Mouse (Mus musculus) forebrain, embryonic 10.5 days (tissue): ENCODE results near the gene Glo1. TPM values are rescaled to one million over a fixed set of nuclear protein-coding genes. Genes with fewer than 3 reads are reported as not detected.
"Not testable (repeated sequence)": the region's sequence is repeated elsewhere in the genome, so short reads cannot be mapped to it uniquely, and the experiment has no call there.

ENCODE experiments used
- DNase-seq: peaks from one replicate; pipeline ENCODE4 v3.0.0-alpha.2; 2017; ENCODE audit warnings: low spot score; ENCODE audit errors: extremely low spot score
- H3K27ac ChIP-seq: fragments of 300-500 bp; sonication (generic); 2 replicates; pipeline ENCODE4 v1.5.1; 2016; ENCODE audit warnings: mild to moderate bottlenecking
- H3K27me3 ChIP-seq: fragments of 300-500 bp; sonication (generic); 2 replicates; pipeline ENCODE4 v1.6.1; 2016; ENCODE audit warnings: mild to moderate bottlenecking; ENCODE audit not compliant: poor library complexity, severe bottlenecking
- H3K36me3 ChIP-seq: fragments of 300-500 bp; sonication (generic); replicated peaks from 2 replicates; pipeline ENCODE4 v1.6.1; 2016; ENCODE audit warnings: mild to moderate bottlenecking, moderate library complexity
- H3K4me1 ChIP-seq: fragments of 300-500 bp; sonication (generic); 2 replicates; pipeline ENCODE4 v1.6.1; 2016
- H3K4me3 ChIP-seq: fragments of 300-500 bp; sonication (generic); 2 replicates; pipeline ENCODE4 v1.5.1; 2016; ENCODE audit warnings: mild to moderate bottlenecking, moderate library complexity
- H3K9me3 ChIP-seq: fragments of 300-500 bp; sonication (generic); 2 replicates; pipeline ENCODE4 v1.6.1; 2016; ENCODE audit warnings: mild to moderate bottlenecking, moderate library complexity
- WGBS: fragments of 180-500 bp; shearing (Covaris S2); methylation state at CpG from one replicate; pipeline ENCODE4 v1.1.7; 2016; 5-methylcytosine and 5-hydroxymethylcytosine counted together
- polyA plus RNA-seq: library from polyadenylated mRNA; unstranded; fragments of >200 nt; fragmentation: Nextera tagmentation; extraction: Ambion mirVana; gene quantifications from 2 replicates; pipeline ENCODE4 v1.2.1, GENCODE M21; 2016

Gene Glo1
- polyA plus RNA-seq, 1 experiment from 2014 or later = 258 TPM

GRCm38 (mm10) chr17:30637714-30638113, 11.0 kb upstream of the Glo1 start:
- no peak for DNase-seq
- H3K9me3 ChIP-seq = no peaks in the 10 kb centered on the region
- H3K4me3 ChIP-seq = no peak overlapping the region
- H3K4me1 ChIP-seq = peaks cover 22% of the 10 kb centered on the region
- peaks cover 10% of the 10 kb centered on the region; the same call in 1 of the 2 replicates for H3K27me3 ChIP-seq
- no peaks in the 10 kb centered on the region for H3K36me3 ChIP-seq
- WGBS = 79% methylated on average over 1 of the region's 1 CpGs
- H3K27ac ChIP-seq = no peak overlapping the region

DNA sequence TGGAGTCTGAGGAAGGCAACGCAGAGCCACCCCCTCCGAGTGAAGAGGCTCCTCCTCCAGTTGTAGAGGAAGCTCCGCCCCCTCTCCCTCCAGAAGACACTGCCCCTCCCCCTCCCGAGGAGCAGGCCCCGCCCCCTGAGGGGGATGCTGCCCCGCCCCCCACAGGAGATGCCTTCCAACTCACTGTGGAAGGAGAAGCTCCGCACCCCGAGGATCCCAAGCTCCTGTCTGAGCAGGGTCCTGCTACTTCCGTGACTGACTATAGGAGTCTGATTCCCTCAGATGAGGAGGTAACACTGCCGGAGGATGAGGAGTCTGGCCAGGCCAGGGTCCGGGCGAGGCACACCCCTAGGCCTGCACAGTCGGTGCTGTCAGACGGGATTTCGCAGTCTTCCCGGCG, 8.7 kb upstream of the Glo1 start:
- 18% methylated on average over 17 of the region's 17 CpGs for WGBS
- H3K4me1 ChIP-seq = peaks cover 22% of the 10 kb centered on the region
- H3K27ac ChIP-seq = peak overlapping the region; percentile 58; the same call in 1 of the 2 replicates
- H3K4me3 ChIP-seq = peak overlapping the region; percentile 37
- H3K36me3 ChIP-seq = no peaks in the 10 kb centered on the region
- no peaks in the 10 kb centered on the region for H3K9me3 ChIP-seq
- DNase-seq = peak; percentile 36
- H3K27me3 ChIP-seq = peaks cover 10% of the 10 kb centered on the region; the same call in 1 of the 2 replicates

- H3K4me3 ChIP-seq, H3K27ac ChIP-seq, H3K27me3 ChIP-seq, H3K36me3 ChIP-seq, H3K9me3 ChIP-seq, DNase-seq, H3K4me1 ChIP-seq: not testable (repeated sequence)
- no CpG with 5 or more reads among the region's 20 CpGs for WGBS
Observed at GRCm38 (mm10) chr17:30624132-30624531, 2.5 kb downstream of the Glo1 start, which contains the start of gene Dnah8. Dnah8 (plus strand) TSS chr17:30624354.

- Histone ChIP-seq H3K36me3 (no peaks in the 10 kb centered on the region), H3K9me3 (no peaks in the 10 kb centered on the region), H3K27me3 (no peaks in the 10 kb centered on the region), H3K4me3 (no peak overlapping the region), H3K4me1 (no peaks in the 10 kb centered on the region), H3K27ac (no peak overlapping the region)
- WGBS = 84% methylated on average over 3 of the region's 3 CpGs
- DNase-seq = no peak
Observed at GRCm38 (mm10) chr17:30623200-30623599, 3.5 kb downstream of the Glo1 start.

DNA sequence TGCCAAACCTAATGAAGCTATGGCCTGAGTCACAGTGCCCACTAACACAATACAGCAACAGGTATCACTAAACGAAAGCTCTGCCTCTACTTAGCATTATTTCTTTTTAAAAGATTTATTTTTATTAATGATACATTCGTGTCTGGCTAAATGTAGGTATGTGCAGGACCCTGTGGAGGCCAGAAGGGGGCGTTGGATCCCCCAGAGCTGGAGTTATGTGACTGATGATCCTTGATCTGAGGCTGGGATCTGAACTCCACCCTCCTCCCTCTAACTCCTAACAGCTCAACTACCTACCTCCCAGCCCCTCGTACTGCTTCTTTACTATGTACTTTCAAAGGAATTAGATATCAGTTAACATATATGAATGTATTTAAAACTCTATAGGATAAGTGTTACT, 5.2 kb downstream of the Glo1 start:
- Histone ChIP-seq H3K27me3 (no peaks in the 10 kb centered on the region), H3K27ac (no peak overlapping the region), H3K4me3 (no peak overlapping the region), H3K4me1 (no peaks in the 10 kb centered on the region), H3K36me3 (no peaks in the 10 kb centered on the region), H3K9me3 (no peaks in the 10 kb centered on the region)
- DNase-seq = no peak
- WGBS = 72% methylated on average over 4 of the region's 4 CpGs

DNA sequence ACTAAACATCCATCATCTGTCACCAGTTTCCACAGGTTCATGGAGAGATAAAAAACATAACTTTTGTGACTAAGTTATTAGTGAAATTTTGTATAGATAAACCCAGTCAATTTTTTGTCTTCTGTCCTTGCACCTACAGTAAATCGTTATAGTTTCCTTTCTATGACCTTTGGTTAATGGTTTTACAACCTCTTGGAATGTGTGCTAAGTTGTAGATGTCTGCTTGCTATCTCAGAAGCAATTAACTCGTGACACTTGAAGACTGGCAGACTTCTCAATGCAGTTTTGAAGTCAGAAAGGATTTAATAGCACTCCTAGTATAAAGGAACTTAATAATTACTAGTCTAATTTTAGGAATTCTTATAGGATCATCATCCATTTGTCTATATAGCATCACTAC, 6.1 kb downstream of the Glo1 start:
- no peak overlapping the region for H3K27ac ChIP-seq
- no peaks in the 10 kb centered on the region for H3K36me3 ChIP-seq
- H3K27me3 ChIP-seq = no peaks in the 10 kb centered on the region
- no peak overlapping the region for H3K4me3 ChIP-seq
- H3K9me3 ChIP-seq = no peaks in the 10 kb centered on the region
- WGBS = 77% methylated on average over 2 of the region's 2 CpGs
- no peaks in the 10 kb centered on the region for H3K4me1 ChIP-seq
- DNase-seq = no peak

DNA sequence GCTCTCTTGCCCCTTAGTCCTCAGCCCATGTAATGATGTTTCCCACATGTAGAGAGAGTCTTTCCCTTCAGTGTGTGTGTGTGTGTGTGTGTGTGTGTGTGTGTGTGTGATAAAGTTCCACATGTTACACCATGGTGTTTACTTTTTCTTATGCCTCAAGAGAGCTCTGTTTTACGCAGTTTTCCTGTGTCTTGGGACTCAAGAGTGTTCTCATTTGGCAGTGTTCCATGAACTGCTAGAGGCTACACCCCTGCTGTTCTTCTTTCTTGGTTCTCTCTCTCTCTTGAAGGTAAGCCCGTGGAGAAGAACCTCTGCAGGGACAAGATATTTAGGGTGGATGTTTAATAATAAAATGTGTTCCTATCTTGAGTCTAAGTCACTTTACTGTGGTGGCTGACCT, 7.5 kb downstream of the Glo1 start:
- Histone ChIP-seq H3K36me3 (no peaks in the 10 kb centered on the region), H3K9me3 (no peaks in the 10 kb centered on the region), H3K4me1 (no peaks in the 10 kb centered on the region), H3K4me3 (no peak overlapping the region), H3K27me3 (no peaks in the 10 kb centered on the region), H3K27ac (no peak overlapping the region)
- 68% methylated on average over 2 of the region's 2 CpGs for WGBS
- DNase-seq = no peak

DNA sequence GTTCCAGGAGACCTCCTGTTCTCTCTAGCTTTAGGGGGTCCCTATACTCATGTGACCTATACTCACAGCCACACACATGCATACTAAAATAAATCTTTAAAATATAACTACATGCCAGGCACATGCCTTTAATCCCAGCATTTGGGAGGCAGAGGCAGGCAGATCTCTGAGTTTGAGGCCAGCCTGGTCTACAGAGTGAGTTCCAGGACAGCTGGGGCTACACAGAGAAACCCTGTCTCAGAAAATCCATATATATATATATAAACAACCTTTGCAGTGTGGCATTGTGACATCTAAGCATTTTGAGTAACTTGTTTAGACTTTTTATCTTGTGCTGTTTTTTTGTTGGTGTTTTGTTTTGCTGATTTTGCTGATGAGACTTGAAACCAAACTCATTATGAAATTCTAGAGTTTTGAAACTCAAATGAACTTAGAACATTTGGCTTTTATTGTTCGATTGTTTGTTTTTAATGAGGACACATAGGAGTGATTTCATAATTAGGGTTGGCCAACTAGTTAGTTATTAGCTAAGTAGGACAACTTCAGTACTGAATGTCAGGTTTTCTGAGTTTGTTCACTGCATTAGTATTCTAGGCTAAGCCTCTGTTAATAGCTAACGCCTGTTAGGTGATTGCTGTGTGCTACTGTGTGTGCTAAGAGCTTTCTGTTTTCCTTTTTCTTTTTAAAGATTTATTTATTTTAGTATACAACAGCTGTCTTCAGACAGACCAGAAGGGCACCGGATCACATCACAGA, 8.4 kb downstream of the Glo1 start:
- Histone ChIP-seq H3K9me3 (no peaks in the 10 kb centered on the region), H3K27me3 (no peaks in the 10 kb centered on the region), H3K36me3 (no peaks in the 10 kb centered on the region), H3K27ac (no peak overlapping the region), H3K4me3 (no peak overlapping the region), H3K4me1 (no peaks in the 10 kb centered on the region)
- DNase-seq = no peak
- 90% methylated on average over 3 of the region's 3 CpGs for whole genome bisulfite sequencing

DNA sequence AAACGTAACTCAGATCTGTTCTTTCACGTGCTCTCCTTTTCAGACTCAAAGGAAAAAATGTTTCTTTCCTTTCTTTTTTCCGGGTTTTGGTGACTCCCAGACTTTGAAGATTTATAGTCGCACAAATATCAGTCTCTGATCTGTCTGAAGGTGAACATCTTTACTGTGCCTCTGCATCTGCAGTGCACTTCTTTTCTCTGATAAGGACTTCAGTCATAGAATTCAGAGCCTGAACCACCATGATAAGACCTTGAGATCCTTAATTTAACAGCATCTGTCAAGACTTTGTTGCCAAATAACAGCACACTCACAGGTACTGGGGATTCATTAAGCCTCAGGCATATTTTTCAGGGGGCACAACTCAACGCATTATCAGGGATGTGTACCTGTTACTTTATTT, 10.5 kb downstream of the Glo1 start:
- Histone ChIP-seq H3K36me3 (no peaks in the 10 kb centered on the region), H3K9me3 (no peaks in the 10 kb centered on the region), H3K4me1 (peaks cover 6% of the 10 kb centered on the region), H3K27ac (no peak overlapping the region), H3K27me3 (no peaks in the 10 kb centered on the region), H3K4me3 (no peak overlapping the region)
- DNase-seq = no peak
- WGBS = 91% methylated on average over 5 of the region's 5 CpGs

DNA sequence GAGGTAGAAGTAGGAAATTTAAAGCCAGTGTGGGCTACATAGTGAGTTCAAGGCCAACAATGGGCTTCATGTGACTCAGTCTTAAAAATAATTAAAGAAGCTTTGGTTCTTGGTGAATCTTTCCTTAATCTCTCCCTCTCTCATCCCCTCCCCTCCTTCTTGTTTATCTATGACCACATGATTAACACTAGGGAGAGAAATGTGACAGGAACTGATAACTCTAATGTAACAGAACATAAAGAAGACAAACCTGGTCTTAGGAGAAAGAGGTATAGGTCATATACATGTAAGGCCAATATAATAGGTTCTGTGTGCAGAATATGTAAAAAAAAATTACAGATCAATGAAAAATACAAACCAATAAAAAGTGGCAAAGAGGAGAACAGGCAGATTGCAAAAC, 13.3 kb downstream of the Glo1 start:
- Histone ChIP-seq H3K9me3 (no peaks in the 10 kb centered on the region), H3K27ac (no peak overlapping the region), H3K36me3 (peaks cover 12% of the 10 kb centered on the region), H3K4me1 (peaks cover 31% of the 10 kb centered on the region), H3K27me3 (no peaks in the 10 kb centered on the region), H3K4me3 (no peak overlapping the region)
- no peak for DNase-seq

DNA sequence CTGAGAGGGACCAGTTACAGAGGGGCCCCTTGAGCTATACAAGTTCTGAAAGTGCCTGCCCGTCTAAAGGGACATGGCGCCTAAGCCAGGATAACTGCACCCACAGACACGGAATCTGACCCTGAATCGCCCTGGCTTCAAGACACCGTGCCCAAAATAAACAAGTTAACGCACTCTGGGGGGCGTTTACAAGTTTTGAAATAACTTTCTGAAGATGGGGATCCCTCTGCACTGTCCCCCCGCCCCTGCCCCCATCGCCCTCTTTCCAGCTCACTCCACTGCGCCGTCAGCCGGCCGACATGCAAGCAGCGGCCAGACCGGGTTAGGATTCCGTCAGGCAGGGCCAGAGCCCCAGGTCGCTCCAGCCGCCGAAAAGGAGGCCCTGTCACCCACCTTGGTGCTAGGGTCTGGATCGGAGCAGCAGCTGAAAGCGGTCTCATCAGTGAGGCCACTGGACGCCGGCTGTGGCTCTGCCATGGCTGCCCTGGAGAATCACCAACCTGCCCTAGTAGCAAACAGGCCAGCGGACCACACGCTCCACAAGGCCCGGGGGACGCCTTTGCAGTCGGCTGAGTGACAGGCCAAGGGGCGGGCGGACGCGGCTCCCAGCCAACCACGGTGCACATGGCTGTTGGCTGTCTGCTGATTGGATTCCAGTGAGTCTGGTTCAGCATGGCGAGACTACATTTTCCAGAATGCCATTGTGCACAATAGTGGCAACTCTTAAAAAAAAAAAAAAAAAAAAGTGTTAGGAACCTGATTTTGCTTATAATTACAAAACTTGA, 14.4 kb downstream of the Glo1 start:
- H3K27ac ChIP-seq = peak overlapping the region; percentile 96
- H3K36me3 ChIP-seq = peaks cover 12% of the 10 kb centered on the region
- peaks cover 42% of the 10 kb centered on the region for H3K4me1 ChIP-seq
- H3K27me3 ChIP-seq = no peaks in the 10 kb centered on the region
- DNase-seq = peak; percentile 97
- under 1% methylated on average over 34 of the region's 34 CpGs for WGBS
- H3K4me3 ChIP-seq = peak overlapping the region; percentile 76
- no peaks in the 10 kb centered on the region for H3K9me3 ChIP-seq

- peak overlapping the region; percentile 96 for H3K27ac ChIP-seq
Observed at GRCm38 (mm10) chr17:30611221-30612074, 15.2 kb downstream of the Glo1 start.

More at GRCm38 (mm10) chr17:30611221-30612074, 15.2 kb downstream of the Glo1 start:
- peaks cover 46% of the 10 kb centered on the region for H3K4me1 ChIP-seq
- DNase-seq = no peak
- 26% methylated on average over 18 of the region's 18 CpGs for WGBS
- peaks cover 17% of the 10 kb centered on the region for H3K36me3 ChIP-seq
- peak overlapping the region; percentile 76 for H3K4me3 ChIP-seq
- no peaks in the 10 kb centered on the region for H3K27me3 ChIP-seq
- H3K9me3 ChIP-seq = no peaks in the 10 kb centered on the region
